Mouse (Mus musculus): Measurements from ENCODE around the gene Mettl26.

The Mettl26 gene

DNA sequence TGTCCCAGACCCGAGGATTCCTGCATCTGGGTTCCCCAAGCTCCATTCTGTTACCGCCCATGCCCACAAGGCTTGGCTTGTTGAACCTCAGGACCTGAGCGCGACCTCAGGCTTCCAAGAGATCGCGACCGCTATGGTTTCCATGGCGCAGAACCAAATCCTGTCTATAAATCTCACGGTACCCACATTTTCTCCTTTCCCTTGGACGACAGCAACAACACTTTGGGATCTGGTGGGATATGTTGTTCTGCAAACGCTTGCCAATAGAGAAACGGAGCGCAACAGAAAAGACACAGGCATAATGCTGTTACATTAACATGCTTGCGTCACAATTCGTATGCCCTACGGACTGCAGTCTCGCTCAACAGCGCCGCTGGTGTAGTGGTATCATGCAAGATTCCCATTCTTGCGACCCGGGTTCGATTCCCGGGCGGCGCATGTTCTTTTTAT, at the start of gene Mettl26:
TSS of gene Mettl26 (plus strand) at position 354 of the 450 bp plus-strand sequence.
- peak; percentile 95 to 99 for DNase-seq (ENCODE audit: low spot score in 2 of 2)

DNA sequence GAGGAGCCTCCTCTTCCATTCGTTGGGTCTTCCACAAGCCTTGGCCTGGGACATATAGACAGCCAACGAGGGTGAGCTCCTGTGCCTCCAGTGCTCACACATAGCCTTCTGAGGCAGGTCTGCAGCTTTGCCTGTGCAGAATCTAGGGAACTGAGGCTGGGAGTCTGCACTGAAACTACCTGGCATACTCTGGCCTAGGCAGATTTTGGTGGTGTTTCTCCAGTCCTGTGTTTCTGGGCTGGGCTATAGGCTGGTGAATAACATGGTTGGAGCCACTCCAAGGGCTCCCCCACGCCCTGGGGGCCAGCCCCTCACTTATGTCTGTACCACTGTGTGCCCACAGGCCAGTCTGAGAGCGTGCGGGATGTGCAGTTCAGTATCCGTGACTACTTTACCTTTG, 49.6 kb upstream of the Mettl26 start:
- DNase-seq (ENCODE audit: low spot score in 2 of 2), result no peak

DNA sequence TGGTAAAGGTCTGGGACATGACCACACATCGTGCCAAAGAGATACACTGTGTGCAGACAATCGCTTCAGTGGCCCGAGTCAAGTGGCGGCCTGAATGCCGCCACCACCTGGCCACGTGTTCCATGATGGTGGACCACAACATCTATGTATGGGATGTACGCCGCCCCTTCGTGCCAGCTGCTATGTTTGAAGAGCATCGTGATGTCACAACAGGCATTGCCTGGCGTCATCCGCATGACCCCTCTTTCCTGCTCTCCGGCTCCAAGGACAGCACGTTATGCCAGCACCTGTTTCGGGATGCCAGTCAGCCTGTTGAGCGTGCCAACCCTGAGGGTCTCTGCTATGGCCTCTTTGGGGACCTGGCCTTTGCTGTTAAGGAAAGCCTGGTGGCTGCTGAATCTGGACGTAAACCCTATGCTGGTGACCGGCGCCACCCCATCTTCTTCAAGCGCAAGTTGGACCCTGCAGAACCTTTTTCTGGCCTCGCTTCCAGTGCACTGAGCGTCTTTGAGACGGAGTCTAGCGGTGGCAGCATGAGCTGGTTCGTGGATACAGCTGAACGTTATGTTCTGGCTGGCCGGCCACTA, 48.8 kb upstream of the Mettl26 start:
- DNase-seq (ENCODE audit: low spot score in 2 of 2), result no peak

DNA sequence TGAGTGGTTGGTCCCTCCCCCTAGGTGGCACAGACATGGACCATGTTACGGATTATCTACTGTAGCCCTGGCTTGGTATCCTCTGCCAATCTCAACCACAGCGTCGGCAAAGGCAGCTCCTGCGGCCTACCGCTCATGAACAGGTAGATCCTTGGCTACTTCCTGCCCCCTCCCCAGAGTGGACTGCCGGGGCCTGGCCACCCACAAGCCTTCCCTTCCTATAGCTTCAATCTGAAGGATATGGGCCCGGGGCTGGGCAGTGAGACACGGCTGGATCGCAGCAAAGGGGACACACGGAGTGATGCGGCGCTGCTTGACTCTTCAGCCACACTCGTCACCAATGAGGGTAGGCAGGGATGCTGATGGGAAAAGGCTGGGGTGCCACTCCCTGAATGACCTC, 47.9 kb upstream of the Mettl26 start:
- no peak for DNase-seq (ENCODE audit: low spot score in 2 of 2)

DNA sequence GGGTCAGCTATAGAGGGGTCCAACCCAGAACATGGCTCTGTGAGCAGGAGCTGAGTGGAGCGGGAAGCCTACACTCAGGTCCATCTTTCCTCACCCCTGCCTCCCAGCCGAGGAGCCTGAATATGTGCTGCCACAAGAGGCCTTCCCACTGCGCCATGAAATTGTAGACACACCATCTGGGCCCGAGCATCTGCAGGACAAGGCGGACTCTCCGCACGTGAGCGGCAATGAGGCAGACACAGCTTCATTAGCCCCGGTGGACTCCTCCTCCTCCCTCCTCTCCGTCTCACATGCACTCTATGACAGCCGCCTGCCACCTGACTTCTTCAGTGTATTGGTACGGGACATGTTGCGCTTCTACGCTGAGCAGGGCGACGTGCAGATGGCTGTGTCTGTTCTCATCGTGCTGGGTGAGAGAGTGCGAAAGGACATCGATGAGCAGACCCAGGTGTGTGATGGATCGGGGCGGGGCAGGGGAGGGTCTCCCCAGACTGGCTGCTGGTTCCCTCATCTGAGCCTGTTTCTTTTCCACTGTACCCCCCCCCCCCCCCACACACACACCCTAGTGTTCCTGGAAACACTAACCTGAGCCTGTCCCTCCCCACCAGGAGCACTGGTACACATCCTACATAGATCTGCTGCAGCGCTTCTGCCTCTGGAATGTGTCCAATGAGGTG, 47.2 kb upstream of the Mettl26 start:
- no peak for DNase-seq (ENCODE audit: low spot score in 2 of 2)

DNA sequence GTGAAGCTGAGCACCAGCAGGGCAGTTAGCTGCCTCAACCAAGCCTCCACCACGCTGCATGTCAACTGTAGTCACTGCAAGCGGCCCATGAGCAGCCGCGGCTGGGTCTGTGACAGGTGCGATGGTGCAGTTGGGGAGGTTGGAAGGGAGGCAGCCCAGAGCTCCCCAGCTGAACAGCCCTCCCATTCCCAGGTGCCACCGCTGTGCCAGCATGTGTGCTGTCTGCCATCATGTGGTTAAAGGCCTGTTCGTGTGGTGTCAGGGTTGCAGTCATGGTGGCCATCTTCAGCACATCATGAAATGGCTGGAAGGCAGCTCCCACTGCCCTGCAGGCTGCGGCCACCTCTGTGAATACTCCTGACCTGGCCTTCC, 46.7 kb upstream of the Mettl26 start:
- DNase-seq (ENCODE audit: low spot score in 2 of 2), result no peak

DNA sequence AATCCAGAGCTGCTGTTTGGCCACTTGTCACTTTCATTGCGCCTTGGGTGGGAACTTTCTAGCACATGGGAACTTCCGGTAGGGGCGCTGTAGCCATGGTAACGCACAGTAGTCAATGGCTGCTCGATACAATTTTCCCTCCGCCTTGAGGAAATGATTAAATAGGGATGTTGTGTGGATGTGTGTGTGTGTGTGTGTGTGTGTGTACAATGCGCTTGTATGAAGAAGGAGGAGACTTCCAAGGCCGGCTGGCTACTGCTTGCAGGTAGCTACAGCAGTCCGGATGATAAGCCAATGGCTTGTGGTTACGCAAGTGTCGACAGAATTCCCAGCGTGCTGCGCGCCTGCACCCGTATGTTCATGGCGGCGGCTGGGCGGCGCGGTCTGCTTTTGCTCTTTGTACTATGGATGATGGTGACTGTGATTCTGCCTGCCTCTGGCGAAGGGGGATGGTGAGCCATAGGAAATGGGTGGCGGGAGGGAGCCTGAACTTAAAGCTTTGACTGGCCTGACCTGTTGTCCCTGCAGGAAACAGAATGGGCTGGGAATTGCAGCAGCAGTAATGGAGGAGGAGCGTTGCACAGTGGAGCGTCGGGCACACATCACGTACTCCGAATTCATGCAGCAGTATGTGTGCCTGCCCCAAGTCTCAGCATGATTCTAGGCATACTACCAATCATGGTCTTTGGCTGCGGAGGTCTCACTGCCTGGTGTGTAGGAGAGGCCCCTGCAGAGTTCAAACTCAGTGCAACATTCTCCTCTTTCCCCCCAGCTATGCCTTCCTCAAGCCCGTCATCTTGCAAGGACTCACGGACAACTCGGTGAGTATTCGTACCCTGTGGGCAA, 45.9 kb upstream of the Mettl26 start, which contains the start of gene Jmjd8:
TSS of gene Jmjd8 (plus strand) at position 156 of the 846 bp plus-strand sequence.
- DNase-seq (ENCODE audit: low spot score in 2 of 2), result peak; percentile 61 to 78

DNA sequence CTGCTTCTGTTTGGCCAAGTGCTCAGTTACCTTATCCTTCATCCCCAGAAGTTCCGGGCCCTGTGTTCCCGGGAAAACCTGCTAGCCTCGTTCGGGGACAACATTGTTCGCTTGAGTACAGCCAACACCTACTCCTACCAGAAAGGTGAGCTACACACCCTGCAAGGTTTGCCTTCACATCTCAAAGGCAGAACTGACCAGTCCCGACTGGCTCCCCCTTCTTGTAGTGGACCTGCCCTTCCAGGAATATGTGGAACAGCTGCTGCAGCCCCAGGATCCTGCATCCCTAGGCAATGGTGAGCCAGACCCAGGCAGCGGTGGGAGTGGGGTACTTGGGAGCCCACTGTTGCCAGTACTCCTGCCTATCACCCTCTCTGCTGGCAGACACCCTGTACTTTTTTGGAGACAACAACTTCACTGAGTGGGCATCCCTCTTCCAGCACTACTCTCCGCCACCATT, 45.3 kb upstream of the Mettl26 start:
- DNase-seq (ENCODE audit: low spot score in 2 of 2), result no peak

DNA sequence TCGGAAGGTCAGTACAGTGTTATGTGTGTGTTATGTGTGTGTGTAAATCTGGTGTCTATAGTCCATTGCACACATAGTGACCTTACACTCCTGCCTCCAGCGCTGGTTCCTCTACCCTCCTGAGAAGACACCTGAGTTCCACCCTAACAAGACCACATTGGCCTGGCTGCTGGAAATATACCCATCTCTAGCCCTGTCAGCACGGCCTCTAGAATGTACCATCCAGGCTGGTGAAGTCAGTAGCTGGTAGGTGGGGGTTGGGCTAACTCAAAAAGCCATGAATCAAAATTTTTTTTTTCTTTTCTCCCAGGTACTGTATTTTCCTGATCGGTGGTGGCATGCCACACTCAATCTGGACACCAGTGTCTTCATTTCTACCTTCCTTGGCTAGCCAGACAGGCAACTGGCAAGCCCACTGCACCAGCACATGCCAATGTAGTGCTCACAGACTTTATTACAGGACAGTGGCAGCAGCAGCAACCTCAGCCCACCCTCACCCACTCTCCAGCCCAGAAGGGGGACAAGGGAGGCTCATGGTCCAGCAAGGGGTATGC, 44.6 kb upstream of the Mettl26 start:
- no peak for DNase-seq (ENCODE audit: low spot score in 2 of 2)

DNA sequence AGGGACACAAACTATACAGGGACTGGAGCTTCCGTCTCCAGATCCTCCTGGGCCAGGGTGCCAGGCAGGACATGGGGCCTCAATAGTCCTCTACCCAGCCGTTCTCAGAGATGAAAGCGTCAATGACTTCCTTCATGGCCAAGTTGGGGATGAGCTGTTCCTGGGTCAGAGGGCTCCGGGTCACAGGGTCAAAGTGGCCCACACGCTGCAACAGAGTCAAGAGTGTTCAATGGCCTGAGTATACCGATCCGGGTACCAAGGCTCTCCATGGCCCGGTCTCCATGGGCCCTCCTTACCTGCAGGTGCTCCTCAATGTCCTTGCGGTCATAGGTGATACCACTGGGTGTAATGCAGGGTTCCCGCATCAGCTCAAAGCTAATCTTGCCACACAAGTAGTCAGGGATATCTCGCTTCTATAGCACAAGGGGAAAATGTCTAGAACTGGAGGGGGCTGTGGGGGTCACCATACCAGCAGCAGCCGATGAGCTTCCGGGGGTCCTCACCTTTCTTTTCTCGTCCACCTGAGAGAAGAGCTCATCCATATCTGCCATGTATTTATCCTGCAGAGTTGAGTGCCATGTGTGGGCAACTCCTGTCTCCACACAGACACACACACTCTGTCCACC, 44.0 kb upstream of the Mettl26 start:
- no peak for DNase-seq (ENCODE audit: low spot score in 2 of 2)

DNA sequence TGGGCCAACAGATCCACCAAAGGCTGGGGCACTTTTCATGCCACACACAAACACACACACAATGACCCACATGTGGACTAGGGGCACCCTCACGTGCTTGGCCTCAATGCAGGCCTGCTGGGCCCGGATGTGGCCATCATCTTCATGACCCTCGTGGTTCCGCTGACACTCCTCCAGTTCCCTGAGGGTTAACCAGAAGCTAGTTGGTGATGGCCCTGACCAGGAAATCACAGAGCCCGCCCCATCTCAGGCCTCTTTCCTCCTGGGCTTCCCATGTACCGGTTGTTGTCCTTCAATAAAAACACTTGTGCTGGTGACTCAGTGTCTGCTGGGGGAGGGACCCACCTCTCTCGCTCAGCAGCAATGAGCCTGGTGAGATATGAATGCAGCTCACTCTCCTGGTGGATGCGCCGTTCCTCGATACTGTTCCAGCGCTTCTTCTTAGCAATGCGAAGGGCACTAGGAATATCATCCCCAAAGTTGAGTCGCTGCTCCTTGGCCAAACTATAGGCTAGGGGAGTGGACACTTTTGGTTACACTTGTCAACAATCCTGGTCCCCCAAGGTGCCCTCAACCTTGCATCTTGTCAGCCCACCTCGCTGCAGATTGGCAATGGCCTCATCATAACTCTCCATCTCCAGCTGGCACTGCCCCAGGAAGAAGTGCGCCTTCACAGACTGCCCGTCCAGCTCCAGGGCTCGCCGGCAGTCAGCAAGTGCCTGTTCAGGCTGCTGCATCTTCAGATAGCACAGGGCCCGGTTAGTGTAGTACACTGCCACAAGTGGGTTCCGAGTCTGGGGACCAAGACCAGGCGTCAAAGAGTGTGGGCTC, 43.2 kb upstream of the Mettl26 start:
- DNase-seq (ENCODE audit: low spot score in 2 of 2), result peak in 1 of 2 experiments; percentile 56

DNA sequence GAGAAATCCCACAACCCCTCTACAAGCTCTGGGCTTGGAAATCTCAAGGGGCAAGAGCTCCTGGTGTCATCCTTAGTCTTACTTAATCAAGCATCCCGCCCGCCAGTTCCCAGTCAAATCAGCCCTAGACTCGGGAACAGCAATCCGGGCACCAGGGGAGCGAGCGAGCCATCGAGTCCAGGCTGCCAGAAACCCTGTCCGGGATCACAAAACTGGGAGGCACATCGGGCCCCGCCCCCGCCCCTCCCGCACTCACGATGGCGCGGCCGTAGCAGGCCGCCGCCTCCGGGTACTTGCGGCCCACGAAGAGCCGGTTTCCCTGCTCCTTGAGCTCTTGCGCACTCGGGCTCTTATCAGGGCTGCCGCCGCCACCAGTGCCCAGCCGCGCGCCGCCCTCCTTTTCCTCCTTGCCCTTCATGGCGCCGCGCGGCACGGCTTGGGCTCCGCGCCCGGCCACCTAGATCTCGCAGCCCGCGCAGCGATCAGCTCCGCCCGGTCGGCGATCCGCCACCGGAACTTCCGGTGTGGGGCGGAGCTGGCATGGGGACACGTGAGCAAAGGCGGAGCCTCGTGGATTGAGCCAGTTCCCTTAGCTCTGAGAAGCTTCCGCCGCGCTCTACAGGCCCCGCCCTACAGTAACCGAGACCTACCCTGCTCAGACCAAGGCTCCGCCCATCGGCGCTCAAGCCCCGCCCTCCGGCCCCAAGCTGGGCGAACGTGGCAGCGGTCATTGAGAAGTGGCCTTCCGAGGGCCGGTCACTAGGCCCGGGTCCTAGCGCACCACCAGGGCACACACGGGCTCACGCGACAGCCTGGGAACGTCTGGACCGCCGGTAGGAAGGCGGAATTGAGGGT, 42.2 kb upstream of the Mettl26 start:
- DNase-seq (ENCODE audit: low spot score in 2 of 2), result peak; percentile 99 to 100

DNA sequence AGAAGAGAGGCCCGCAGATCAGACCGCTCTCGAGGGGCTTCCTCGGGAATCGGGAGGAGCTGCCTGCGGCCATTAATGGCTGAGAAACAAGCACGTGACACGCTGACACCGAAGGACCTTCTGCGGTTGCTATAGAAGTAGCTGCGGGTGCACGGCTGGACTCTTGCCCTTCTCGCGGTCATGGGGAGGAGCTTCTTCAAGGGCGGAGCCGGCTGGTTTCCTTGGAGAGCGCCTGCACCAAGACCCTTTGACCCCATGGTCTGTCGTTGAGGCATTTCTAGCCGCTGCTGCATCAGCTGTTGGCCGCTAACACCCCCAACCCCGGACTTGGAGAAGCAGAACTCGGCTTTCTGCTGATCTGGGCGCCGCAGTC, 41.6 kb upstream of the Mettl26 start, which contains the start of gene Stub1:
TSS of gene Stub1 (minus strand) at position 114 of the 373 bp plus-strand sequence.
- DNase-seq (ENCODE audit: low spot score in 2 of 2), result peak in 1 of 2 experiments; percentile 76

DNA sequence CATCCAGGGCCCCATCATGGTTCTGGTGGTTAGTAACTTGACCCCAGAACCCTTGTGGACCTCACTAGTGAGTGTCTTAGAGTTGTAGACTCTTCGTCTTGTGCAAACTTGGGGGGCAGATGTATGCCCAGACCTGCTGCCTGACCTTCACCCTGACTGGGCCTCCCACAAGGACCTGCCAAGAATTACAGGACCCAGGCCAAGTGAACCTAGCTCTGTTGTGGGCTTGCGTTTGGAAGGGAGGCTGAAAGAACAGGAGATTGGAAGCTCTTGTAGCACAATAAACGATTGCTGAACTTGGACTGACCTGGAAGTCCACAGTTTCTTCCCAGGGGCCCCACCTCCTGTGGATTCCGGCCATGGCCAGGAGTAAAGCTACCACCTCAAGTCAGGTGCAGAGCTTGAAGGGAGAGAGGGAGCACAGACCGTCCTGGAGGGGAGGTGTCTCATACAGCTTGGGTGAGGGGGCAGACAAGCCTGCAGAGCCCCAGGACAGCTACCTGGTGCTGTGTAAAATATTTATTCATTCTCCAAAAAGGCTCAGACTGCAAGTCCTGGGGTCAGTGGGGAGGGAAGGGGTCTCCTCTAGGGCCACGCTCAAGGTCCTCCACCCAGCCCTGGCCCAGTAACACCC, 40.8 kb upstream of the Mettl26 start:
- no peak for DNase-seq (ENCODE audit: low spot score in 2 of 2)

DNA sequence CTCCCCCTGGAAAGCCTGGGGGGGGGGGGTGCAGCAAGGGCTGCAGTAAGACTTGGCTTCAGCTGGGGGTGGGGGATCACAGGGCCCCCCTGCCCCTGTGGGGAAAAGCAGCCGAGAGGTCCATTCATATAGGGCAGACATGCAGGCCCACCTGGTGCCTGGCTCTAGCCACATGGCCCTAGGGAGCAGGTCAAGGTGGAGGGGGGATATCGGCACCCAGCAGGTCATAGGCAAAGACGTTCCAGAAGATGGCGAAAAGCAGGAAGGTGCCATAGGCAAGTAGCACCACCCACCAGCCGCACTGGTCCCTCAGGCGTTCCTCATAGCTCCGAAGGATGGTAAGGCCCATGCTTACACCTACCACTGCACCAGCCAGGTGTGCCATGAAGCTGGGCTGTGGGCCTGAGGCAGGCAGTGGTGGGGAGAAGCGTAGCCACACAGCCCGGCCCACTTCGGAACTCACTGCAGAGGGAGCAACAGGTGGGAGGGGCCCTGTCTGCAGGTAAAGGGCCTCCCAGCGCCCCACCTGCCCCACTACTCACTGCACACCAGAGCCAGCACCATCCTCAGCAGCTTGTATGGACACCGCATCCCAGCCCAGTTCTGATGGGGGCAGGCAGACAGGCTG, 40.2 kb upstream of the Mettl26 start:
- DNase-seq (ENCODE audit: low spot score in 2 of 2), result no peak

DNA sequence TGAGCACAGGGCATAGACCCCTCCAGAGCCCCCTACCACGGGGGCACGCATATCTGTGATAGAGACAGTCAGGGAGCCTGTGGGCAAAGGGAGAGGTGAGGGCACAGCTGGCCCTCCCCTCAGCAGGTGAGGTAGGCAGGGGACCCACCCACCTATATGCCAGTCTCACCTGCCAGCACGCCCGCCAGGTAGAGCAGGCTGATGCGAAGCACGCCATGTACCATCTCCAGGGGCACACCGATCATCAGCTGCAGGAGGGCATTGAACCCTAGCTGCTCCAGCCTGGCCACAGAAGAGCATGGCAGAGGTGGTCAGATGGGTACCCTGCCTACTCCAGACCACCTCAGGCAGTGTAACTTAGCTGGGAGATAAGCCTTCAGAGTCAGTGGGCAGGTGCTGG, 39.6 kb upstream of the Mettl26 start:
- no peak for DNase-seq (ENCODE audit: low spot score in 2 of 2)

DNA sequence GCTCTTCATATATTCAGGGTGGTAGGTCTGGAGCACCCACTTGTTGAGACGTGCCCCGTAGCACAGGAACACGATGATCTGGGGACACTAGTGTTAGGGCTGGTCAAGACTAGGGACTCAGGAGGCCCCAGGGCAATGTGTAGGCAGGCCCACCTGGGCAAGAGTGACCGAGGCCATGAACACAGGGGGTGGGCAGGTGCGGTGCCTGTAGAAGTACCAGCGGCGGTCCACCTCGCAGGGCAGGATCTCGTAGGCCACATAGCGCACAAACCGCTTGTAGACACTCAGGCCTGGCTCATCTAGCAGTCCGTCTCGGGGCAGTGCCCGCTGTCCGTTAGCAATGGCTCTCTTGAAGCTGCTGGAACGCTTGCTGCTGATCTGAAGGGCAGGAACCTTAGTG, 39.1 kb upstream of the Mettl26 start:
- no peak for DNase-seq (ENCODE audit: low spot score in 2 of 2)

DNA sequence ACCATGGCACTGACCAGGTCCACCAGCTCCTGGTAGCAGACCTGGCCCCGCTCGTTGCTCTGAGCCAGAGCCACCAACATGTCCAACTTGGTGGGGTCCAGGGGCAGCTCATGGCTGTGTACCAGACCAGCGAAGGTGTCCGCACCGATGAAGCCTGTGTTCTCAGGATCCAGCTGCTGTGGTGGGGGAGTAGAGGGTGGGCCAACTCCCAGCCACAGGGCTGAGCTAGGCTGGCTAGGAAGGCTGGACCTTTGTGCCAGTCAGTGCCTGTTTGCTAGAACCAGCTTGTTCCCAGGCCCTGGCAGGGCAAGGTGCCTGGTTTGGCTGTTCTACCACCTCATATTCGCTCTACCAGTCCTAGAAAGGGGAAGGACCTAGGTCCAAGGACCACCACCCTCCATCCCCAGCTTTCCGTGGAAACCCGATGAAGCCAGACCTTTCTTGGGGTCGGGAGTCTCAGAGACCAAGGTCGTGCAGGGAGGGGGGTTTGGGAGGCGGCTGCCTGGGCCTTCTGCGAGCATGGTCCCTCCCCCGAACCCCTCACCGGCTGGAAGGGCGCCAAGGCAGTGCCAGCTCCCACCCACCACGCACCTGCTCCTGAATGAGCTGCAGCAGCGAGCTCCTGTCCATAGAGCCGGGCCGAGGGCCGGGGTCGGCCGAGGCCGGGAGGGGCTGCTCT, 38.3 kb upstream of the Mettl26 start:
- no peak for DNase-seq (ENCODE audit: low spot score in 2 of 2)
